Mouse (Mus musculus): Measurements from ENCODE around the gene Ralgps1. TPM values are rescaled to one million over a fixed set of nuclear protein-coding genes. Genes with fewer than 3 reads are reported as not detected.

Gene Ralgps1
- polyA plus RNA-seq, 2 experiments: 3.5 to 5.4 TPM

GRCm38 (mm10) chr2:33183321-33183720 is 188.0 kb downstream of the Ralgps1 start:
- no peak overlapping the region for H3K27ac ChIP-seq (replicated peaks; ENCODE audit: low read depth, low read length)
- no peak overlapping the region for H3K4me2 ChIP-seq (replicated peaks; ENCODE audit: low read depth, low read length, severe bottlenecking)
- H3K36me3 ChIP-seq (ENCODE audit: control insufficient read depth, insufficient read depth, low read length): no peaks in the 10 kb centered on the region
- H3K27me3 ChIP-seq (ENCODE audit: control insufficient read depth, insufficient read depth, low read length): no peaks in the 10 kb centered on the region
- no peaks in the 10 kb centered on the region for H3K9me3 ChIP-seq (ENCODE audit: control insufficient read depth, low read length)
- TF ChIP-seq POLR2A (IDR thresholded peaks at IDR 0.05; ENCODE audit: borderline replicate concordance, extremely low read depth, insufficient read depth, insufficient read length): no peak
- no peak overlapping the region for H3K9ac ChIP-seq (ENCODE audit: low read depth, low read length, severe bottlenecking)
- H3K4me1 ChIP-seq (ENCODE audit: control insufficient read depth, insufficient read depth, low read length): peaks cover 41% of the 10 kb centered on the region
- DNase-seq (ENCODE audit: low spot score) (no peak), ATAC-seq (ENCODE audit: low FRiP score, low read depth) (no peak)
- no peak overlapping the region for H3K4me3 ChIP-seq (replicated peaks; ENCODE audit: low read length)
- WGBS: 94% methylated on average over 7 of the region's 7 CpGs

DNA sequence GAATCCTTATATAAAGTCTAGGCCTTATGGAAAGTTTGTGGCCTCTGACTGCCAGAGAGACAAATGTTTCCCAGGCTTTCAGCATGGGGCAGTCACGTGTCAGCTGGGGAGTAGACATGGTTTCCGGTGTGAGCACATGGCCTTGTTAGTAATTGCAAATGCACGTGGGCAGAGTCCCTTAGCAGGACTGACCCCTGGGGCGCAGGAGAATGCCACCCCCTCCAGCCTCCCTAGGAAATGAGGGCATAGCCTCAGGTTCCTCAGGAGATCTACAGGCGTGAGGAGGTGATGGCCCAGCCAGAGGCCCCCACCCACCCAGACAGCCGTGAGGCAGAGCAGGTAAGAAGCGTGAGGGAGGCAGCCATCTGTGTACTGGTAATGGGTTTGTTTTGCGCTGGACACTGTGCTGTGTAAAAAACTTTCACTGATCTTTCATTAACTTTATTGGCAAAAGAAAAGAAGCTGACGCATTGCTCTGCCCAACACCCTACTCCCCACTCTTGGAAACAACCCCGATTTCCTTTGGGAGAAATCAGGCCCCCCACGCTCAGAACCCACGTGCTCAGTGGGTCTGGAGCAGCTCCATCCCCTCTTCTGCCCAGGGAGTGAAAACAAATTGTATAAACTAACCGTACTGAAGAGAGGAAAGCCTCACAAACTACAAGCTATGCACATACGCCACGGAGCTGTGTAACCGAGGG is 191.2 kb downstream of the Ralgps1 start:
- Histone ChIP-seq H3K27me3 (ENCODE audit: control insufficient read depth, insufficient read depth, low read length) (no peaks in the 10 kb centered on the region), H3K4me3 (replicated peaks; ENCODE audit: low read length) (no peak overlapping the region), H3K9me3 (ENCODE audit: control insufficient read depth, low read length) (no peaks in the 10 kb centered on the region), H3K4me1 (ENCODE audit: control insufficient read depth, insufficient read depth, low read length) (peaks cover 38% of the 10 kb centered on the region), H3K4me2 (replicated peaks; ENCODE audit: low read depth, low read length, severe bottlenecking) (peak overlapping the region; percentile 7; the same call in 1 of the 2 replicates), H3K36me3 (ENCODE audit: control insufficient read depth, insufficient read depth, low read length) (no peaks in the 10 kb centered on the region), H3K27ac (replicated peaks; ENCODE audit: low read depth, low read length) (peak overlapping the region; percentile 92), H3K9ac (ENCODE audit: low read depth, low read length, severe bottlenecking) (no peak overlapping the region)
- peak; percentile 52; the same call in 1 of the 2 replicates for ATAC-seq (ENCODE audit: low FRiP score, low read depth)
- TF ChIP-seq POLR2A (IDR thresholded peaks at IDR 0.05; ENCODE audit: borderline replicate concordance, extremely low read depth, insufficient read depth, insufficient read length): no peak
- peak; percentile 54 for DNase-seq (ENCODE audit: low spot score)
- WGBS: 27% methylated on average over 16 of the region's 16 CpGs

DNA sequence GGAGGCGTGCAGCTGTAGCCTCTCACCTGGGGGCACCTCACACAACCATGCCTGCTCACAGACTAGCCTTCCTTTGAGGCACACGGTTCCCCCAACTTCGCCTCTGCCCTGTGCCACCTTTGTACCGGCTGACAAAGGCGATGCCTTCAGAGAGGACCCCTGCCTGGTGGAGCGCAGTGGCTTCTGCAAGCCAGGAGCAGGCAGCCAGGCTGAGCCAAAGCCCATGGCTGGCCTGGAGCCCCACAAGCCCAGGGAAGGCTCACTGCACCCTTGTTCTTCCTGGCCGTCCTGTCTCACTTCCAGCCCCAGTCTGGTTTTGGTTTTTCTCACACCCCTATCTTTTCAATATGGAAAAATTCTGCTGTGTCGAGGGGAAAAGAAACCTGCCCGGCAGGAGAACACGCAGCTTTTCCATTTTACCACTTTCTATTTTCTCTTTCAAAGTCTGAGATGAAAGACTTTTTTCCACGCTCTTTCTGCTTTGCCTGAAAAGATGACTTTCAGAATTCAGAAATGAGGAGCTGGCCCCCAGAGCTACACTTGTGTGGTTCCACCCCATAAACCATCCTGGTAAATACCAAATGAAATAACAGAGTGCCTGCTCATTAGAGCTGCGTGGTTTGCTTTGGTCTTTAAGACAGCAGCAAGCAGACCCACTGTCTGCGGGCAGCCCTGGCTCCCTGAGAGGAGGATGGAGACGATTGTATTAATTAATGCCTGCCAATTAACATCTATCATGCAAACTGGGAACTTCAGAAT is 191.9 kb downstream of the Ralgps1 start:
- TF ChIP-seq POLR2A (IDR thresholded peaks at IDR 0.05; ENCODE audit: borderline replicate concordance, extremely low read depth, insufficient read depth, insufficient read length): no peak
- H3K36me3 ChIP-seq (ENCODE audit: control insufficient read depth, insufficient read depth, low read length): no peaks in the 10 kb centered on the region
- ATAC-seq (ENCODE audit: low FRiP score, low read depth) (peak; percentile 12; the same call in 1 of the 2 replicates), DNase-seq (ENCODE audit: low spot score) (no peak)
- H3K9me3 ChIP-seq (ENCODE audit: control insufficient read depth, low read length): no peaks in the 10 kb centered on the region
- WGBS: 32% methylated on average over 13 of the region's 14 CpGs
- no peaks in the 10 kb centered on the region for H3K27me3 ChIP-seq (ENCODE audit: control insufficient read depth, insufficient read depth, low read length)
- H3K4me1 ChIP-seq (ENCODE audit: control insufficient read depth, insufficient read depth, low read length): peaks cover 34% of the 10 kb centered on the region
- H3K27ac ChIP-seq (replicated peaks; ENCODE audit: low read depth, low read length): peak overlapping the region; percentile 92
- H3K4me3 ChIP-seq (replicated peaks; ENCODE audit: low read length): no peak overlapping the region
- 0 out of 2 replicates have a peak overlapping the region, but pooled peaks have one; percentile 7 for H3K4me2 ChIP-seq (replicated peaks; ENCODE audit: low read depth, low read length, severe bottlenecking)
- H3K9ac ChIP-seq (ENCODE audit: low read depth, low read length, severe bottlenecking): no peak overlapping the region

GRCm38 (mm10) chr2:33178243-33178932 is 192.9 kb downstream of the Ralgps1 start:
- H3K4me3 ChIP-seq (replicated peaks; ENCODE audit: low read length): no peak overlapping the region
- no peak for TF ChIP-seq POLR2A (IDR thresholded peaks at IDR 0.05; ENCODE audit: borderline replicate concordance, extremely low read depth, insufficient read depth, insufficient read length)
- H3K9ac ChIP-seq (ENCODE audit: low read depth, low read length, severe bottlenecking): no peak overlapping the region
- H3K36me3 ChIP-seq (ENCODE audit: control insufficient read depth, insufficient read depth, low read length): no peaks in the 10 kb centered on the region
- no peak overlapping the region for H3K4me2 ChIP-seq (replicated peaks; ENCODE audit: low read depth, low read length, severe bottlenecking)
- ATAC-seq (ENCODE audit: low FRiP score, low read depth) (no peak), DNase-seq (ENCODE audit: low spot score) (no peak)
- H3K4me1 ChIP-seq (ENCODE audit: control insufficient read depth, insufficient read depth, low read length): peaks cover 34% of the 10 kb centered on the region
- 58% methylated on average over 11 of the region's 11 CpGs for WGBS
- H3K27ac ChIP-seq (replicated peaks; ENCODE audit: low read depth, low read length): peak overlapping the region; percentile 92
- H3K9me3 ChIP-seq (ENCODE audit: control insufficient read depth, low read length): no peaks in the 10 kb centered on the region
- no peaks in the 10 kb centered on the region for H3K27me3 ChIP-seq (ENCODE audit: control insufficient read depth, insufficient read depth, low read length)

All from limb, embryonic 14.5 days (tissue).